Comparison of ENCODE assay signal across 11 mouse cellular contexts in genomic region chr15:78607463-78607862, GRCm38 (mm10). TPM values are rescaled to one million over a fixed set of nuclear protein-coding genes. Genes with fewer than 3 reads are reported as not detected.
DNase-seq lines count a peak whose midpoint lies in the region; ATAC-seq and TF ChIP-seq lines count a peak whose summit lies in the region.
"Had no signal": no experiment of that assay in that cellular context is flagged by ENCODE, and none has a peak within 500 bp of the region (broad histone marks: within the 10 kb centered on the region; RNA-seq: fewer than 3 reads in every experiment).

No protein-coding gene starts in this region.

- no peak overlapping the region for H3K4me3 ChIP-seq in lung, postnatal 0 days (ENCODE audit: low read depth, low read length)
- H3K4me3 ChIP-seq in intestine, embryonic 16.5 days (ENCODE audit: low read length), result no peak overlapping the region
- no peak overlapping the region for H3K4me3 ChIP-seq in olfactory bulb, adult 2 months (ENCODE audit: insufficient read depth, low read depth, low read length)
- H3K4me3 ChIP-seq: heart, embryonic 13.5 days; neural tube, embryonic 13.5 days had no signal

- WGBS in lung, postnatal 0 days, result 56% methylated on average over 4 of the region's 4 CpGs
- WGBS in intestine, embryonic 16.5 days, result 55% methylated on average over 4 of the region's 4 CpGs
- WGBS in olfactory bulb, adult 2 months, result 29% methylated on average over 4 of the region's 4 CpGs

- no peak for TF ChIP-seq POLR2A in olfactory bulb, adult 2 months (IDR thresholded peaks at IDR 0.05; ENCODE audit: insufficient read depth, low read depth, low read length)

- peak; percentile 58 for ATAC-seq in lung, postnatal 0 days
- peak; percentile 84 for ATAC-seq in activated CD4-positive, CD25-positive, alpha-beta regulatory T cell, adult 4 months
- peak; percentile 28; the same call in 1 of the 2 replicates for ATAC-seq in intestine, embryonic 16.5 days

- no peak for TF ChIP-seq CTCF in lung, postnatal 0 days (IDR thresholded peaks at IDR 0.05)
- TF ChIP-seq CTCF in olfactory bulb, adult 2 months (IDR thresholded peaks at IDR 0.05; ENCODE audit: insufficient read depth, low read depth, low read length), result no peak

- no peak for TF ChIP-seq EP300 in lung, postnatal 0 days (IDR thresholded peaks at IDR 0.05)

- H3K4me1 ChIP-seq in lung, postnatal 0 days (ENCODE audit: insufficient read depth, low read depth, low read length), result no peaks in the 10 kb centered on the region
- H3K4me1 ChIP-seq in intestine, embryonic 16.5 days (ENCODE audit: control insufficient read depth, insufficient read depth, low read length), result no peaks in the 10 kb centered on the region
- peaks cover 73% of the 10 kb centered on the region for H3K4me1 ChIP-seq in olfactory bulb, adult 2 months (ENCODE audit: control insufficient read depth, insufficient read depth, low read length)

- H3K9me3 ChIP-seq in lung, postnatal 0 days (ENCODE audit: low read length), result no peaks in the 10 kb centered on the region
- no peaks in the 10 kb centered on the region for H3K9me3 ChIP-seq in intestine, embryonic 16.5 days (ENCODE audit: control insufficient read depth, low read length)
- H3K9me3 ChIP-seq: heart, embryonic 13.5 days; neural tube, embryonic 13.5 days had no signal

- H3K4me2 ChIP-seq in lung, postnatal 0 days (replicated peaks; ENCODE audit: low read depth, low read length), result no peak overlapping the region
- no peak overlapping the region for H3K4me2 ChIP-seq in intestine, embryonic 16.5 days (ENCODE audit: low read depth, low read length)
- H3K4me2 ChIP-seq: heart, embryonic 13.5 days; neural tube, embryonic 13.5 days had no signal

- H3K36me3 ChIP-seq in lung, postnatal 0 days (ENCODE audit: insufficient read depth, low read length), result no peaks in the 10 kb centered on the region
- no peaks in the 10 kb centered on the region for H3K36me3 ChIP-seq in intestine, embryonic 16.5 days (ENCODE audit: control insufficient read depth, insufficient read depth, low read length)
- H3K36me3 ChIP-seq: heart, embryonic 13.5 days; neural tube, embryonic 13.5 days had no signal

- no peaks in the 10 kb centered on the region for H3K27me3 ChIP-seq in lung, postnatal 0 days (replicated peaks; ENCODE audit: insufficient read depth, low read length)
- H3K27me3 ChIP-seq in intestine, embryonic 16.5 days (replicated peaks; ENCODE audit: control insufficient read depth, insufficient read depth, low read length), result no peaks in the 10 kb centered on the region
- H3K27me3 ChIP-seq: heart, embryonic 13.5 days; neural tube, embryonic 13.5 days had no signal

- H3K27ac ChIP-seq in lung, postnatal 0 days (ENCODE audit: low read length), result no peak overlapping the region
- H3K27ac ChIP-seq in intestine, embryonic 16.5 days (ENCODE audit: low read length), result no peak overlapping the region
- peak overlapping the region; percentile 81 for H3K27ac ChIP-seq in olfactory bulb, adult 2 months (ENCODE audit: insufficient read depth, low read depth, low read length)
- H3K27ac ChIP-seq: heart, embryonic 13.5 days; neural tube, embryonic 13.5 days had no signal

- H3K9ac ChIP-seq in lung, postnatal 0 days (replicated peaks; ENCODE audit: low read depth), result no peak overlapping the region
- no peak overlapping the region for H3K9ac ChIP-seq in intestine, embryonic 16.5 days (ENCODE audit: low read depth, low read length)
- H3K9ac ChIP-seq: heart, embryonic 13.5 days; neural tube, embryonic 13.5 days had no signal

- peak; percentile 58 for DNase-seq in lung, postnatal 0 days (ENCODE audit: low spot score)
- DNase-seq in lung, postnatal 25 days (ENCODE audit: low spot score), result no peak
- DNase-seq in kidney, postnatal 36 days, result no peak
- no peak for DNase-seq in cerebellum, adult 8-10 months
- DNase-seq: cerebellum, adult 18-20 months; lung, postnatal 4 days had no signal

RNA-seq across cellular contexts. Expression of gene Cyth4, which starts 10.6 kb away (rescaled TPM):
- polyA plus RNA-seq in lung, postnatal 0 days (2015; fragmentation: Nextera tagmentation; extraction: Ambion mirVana), result 14.5 and 16.1 TPM in 2 replicates
- 100 to 1,000 TPM; 197 to 261 TPM for polyA plus RNA-seq in activated CD4-positive, CD25-positive, alpha-beta regulatory T cell, adult 4 months (2017; shearing (Covaris generic))
- polyA plus RNA-seq in intestine, embryonic 16.5 days (2015; fragmentation: Nextera tagmentation; extraction: Ambion mirVana), result 7.2 and 8.5 TPM in 2 replicates
- polyA plus RNA-seq in olfactory bulb, adult 2 months (2012; ENCODE audit: insufficient read depth, insufficient read length, low replicate concordance, missing spikeins), result not detected in 2 replicates

RNA-seq across cellular contexts. Expression of gene Rac2, which starts 34.9 kb away (rescaled TPM):
- polyA plus RNA-seq in lung, postnatal 0 days (2015; fragmentation: Nextera tagmentation; extraction: Ambion mirVana), result 29.7 and 32.1 TPM in 2 replicates
- polyA plus RNA-seq in activated CD4-positive, CD25-positive, alpha-beta regulatory T cell, adult 4 months (2017; shearing (Covaris generic)), result 1,000 to 10,000 TPM; 3,019 to 4,069 TPM
- 19.9 and 25.1 TPM in 2 replicates for polyA plus RNA-seq in intestine, embryonic 16.5 days (2015; fragmentation: Nextera tagmentation; extraction: Ambion mirVana)
- polyA plus RNA-seq in olfactory bulb, adult 2 months (2012; ENCODE audit: insufficient read depth, insufficient read length, low replicate concordance, missing spikeins), result 2,065 TPM in 1 of 2 replicates, not detected in the other

Comparison
In these comparisons a context has a peak if more than half of its experiments do, and no peak if none do; other contexts are left out.
1. ATAC-seq: peak in every context shown above with its lines; median percentile 84 in activated CD4-positive, CD25-positive, alpha-beta regulatory T cell, adult 4 months; 58 in lung, postnatal 0 days; 28 in intestine, embryonic 16.5 days.
2. RNA of gene Cyth4, which starts 10.6 kb away (polyA plus RNA-seq): 197 to 261 TPM in activated CD4-positive, CD25-positive, alpha-beta regulatory T cell, adult 4 months; 14.5 to 16.1 TPM in lung, postnatal 0 days, 7.2 to 8.5 TPM in intestine, embryonic 16.5 days and not detected in olfactory bulb, adult 2 months; every median in the first group is over 10 times any median in the second.
3. RNA of gene Rac2, which starts 34.9 kb away (polyA plus RNA-seq): 3,019 to 4,069 TPM in activated CD4-positive, CD25-positive, alpha-beta regulatory T cell, adult 4 months and 2,065 TPM in olfactory bulb, adult 2 months; 29.7 to 32.1 TPM in lung, postnatal 0 days and 19.9 to 25.1 TPM in intestine, embryonic 16.5 days; every median in the first group is over 10 times any median in the second.